Mouse (Mus musculus) hematopoietic stem cell, adult 5-6 weeks (primary cell): Measurements from ENCODE around the gene Pear1. TPM values are rescaled to one million over a fixed set of nuclear protein-coding genes. Genes with fewer than 3 reads are reported as not detected.
A peak's percentile ranks its signal among the peaks of the same experiment; 100 is the strongest.

Source experiments
- ATAC-seq, 2 experiments: fragments of 125-278 bp in 1 of 2; replicated peaks in 1 of 2; 2 replicates each; pipeline ENCODE4 v1.8.0; 2016 to 2017; ENCODE audit warnings: inconsistent platforms in 2 of 2, mild to moderate bottlenecking in 2 of 2, moderate number of reproducible peaks in 2 of 2, low read depth in 1 of 2, moderate TSS enrichment in 1 of 2; ENCODE audit not compliant: low FRiP score in 2 of 2, poor library complexity in 2 of 2, severe bottlenecking in 2 of 2, insufficient read depth in 1 of 2, low TSS enrichment in 1 of 2
- total RNA-seq: library from RNA; stranded (forward); fragments of 172-1452, 232-1000 nt; gene quantifications from 2 replicates; pipeline ENCODE4 v1.2.3, GENCODE M21; 2017

Gene Pear1
- total RNA-seq, 1 experiment from 2014 or later, result 17.9 TPM

- no peak for ATAC-seq
Observed at GRCm38 (mm10) chr3:87753829-87754228, 70.3 kb downstream of the Pear1 start.

- ATAC-seq, result no peak
Observed at GRCm38 (mm10) chr3:87752567-87752966, 71.5 kb downstream of the Pear1 start.

- no peak for ATAC-seq
Observed at GRCm38 (mm10) chr3:87749977-87750376, 74.1 kb downstream of the Pear1 start.

GRCm38 (mm10) chr3:87749036-87749435 is 75.1 kb downstream of the Pear1 start:
- ATAC-seq, result peak; percentile 61 to 72

GRCm38 (mm10) chr3:87748431-87748830 is 75.7 kb downstream of the Pear1 start, which contains the start of gene Lrrc71:
TSS of gene Lrrc71 (minus strand) at chr3:87748625.
- no peak for ATAC-seq

DNA sequence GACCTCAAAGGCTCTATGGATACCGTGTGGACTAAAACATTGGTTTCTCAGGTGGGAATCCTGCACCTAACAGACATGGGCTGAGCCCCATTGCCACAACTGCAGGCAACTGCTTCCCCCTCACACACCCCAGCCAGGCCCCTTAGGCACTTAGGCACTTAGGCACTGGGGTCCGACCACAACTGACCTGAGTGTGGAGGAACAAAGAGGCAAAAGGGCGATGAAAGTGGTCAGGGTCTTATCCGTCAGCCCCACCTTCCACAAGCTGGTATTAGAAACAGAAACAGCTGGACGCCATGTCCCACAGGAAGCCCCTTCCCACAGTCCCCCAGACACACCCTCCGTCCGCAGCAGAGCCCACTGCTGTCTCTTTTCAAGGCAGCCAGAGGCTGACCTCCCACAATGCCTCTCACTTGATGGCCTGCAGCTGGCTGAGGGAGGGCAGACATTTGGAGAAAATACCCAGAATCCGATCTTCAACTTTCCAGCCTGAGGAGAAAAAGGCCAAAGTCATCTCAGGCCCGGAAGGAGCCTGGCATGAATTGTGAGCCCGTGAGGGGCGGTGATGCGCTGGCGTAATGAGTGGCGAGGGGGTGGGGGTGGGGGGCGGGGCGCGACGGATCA is 79.0 kb downstream of the Pear1 start:
- no peak for ATAC-seq

- ATAC-seq, result no peak; a peak in 1 of 4 replicates
Observed at GRCm38 (mm10) chr3:87743927-87744326, 80.2 kb downstream of the Pear1 start.

DNA sequence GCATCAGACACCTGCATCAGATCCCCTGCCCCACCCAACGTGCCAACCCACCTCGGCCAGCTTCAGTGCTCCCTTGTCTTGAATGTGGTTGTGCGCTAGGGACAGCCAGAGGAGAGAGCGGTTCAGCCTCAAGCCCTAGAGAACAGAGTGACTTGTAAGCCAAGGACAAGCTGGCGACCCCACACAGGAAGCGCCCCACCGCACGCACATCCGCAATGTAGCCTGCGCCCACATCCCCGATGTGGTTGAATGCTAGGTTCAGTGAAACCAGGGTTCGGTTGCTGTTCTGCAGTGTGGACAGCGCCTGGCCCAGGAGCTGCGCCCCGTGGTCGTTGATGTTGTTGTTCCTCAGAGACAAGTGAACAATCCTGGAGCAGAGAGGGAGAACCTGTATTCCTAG is 81.4 kb downstream of the Pear1 start:
- ATAC-seq, result peak; percentile 50 to 77

DNA sequence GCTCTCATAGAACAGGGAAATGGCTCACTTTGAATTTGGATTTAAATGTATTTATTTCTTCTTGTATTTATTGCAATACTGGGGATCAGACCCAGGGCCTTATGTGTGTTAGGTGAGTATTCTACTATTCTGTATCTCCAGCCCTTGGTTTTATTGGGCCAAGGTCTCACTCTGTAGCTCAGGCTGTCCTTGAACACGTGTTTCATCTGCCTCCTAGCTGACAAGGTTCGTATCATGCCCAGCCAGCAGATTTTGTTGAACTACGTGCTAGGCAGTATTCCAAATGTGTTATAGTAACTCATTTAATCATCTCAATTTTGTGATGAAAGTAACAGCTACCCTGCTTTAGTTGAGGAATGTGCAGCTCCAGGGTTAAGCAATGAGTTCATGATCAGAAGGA is 82.1 kb downstream of the Pear1 start:
- no peak for ATAC-seq

DNA sequence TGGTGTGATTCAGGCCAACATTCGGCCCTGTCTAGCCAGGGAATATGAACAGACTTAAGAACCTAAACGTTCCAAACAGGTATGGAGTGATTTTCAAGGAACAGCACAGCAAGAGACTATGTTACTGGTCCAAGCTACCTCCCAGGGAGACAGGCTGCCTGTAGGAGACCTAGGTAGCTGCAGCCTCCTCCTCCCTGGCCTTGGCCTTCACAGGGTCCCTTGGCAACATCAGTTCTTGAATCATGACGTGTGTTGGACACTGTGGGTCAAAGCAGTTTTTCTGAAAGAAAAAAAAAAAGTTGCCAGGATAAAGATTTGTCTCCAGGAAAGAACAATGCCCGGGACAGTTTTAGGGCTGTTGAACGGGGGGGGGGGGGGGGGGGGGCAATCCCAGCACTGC is 85.2 kb downstream of the Pear1 start:
- ATAC-seq, result no peak

- no peak for ATAC-seq
Observed at GRCm38 (mm10) chr3:87735335-87735734, 88.8 kb downstream of the Pear1 start.

DNA sequence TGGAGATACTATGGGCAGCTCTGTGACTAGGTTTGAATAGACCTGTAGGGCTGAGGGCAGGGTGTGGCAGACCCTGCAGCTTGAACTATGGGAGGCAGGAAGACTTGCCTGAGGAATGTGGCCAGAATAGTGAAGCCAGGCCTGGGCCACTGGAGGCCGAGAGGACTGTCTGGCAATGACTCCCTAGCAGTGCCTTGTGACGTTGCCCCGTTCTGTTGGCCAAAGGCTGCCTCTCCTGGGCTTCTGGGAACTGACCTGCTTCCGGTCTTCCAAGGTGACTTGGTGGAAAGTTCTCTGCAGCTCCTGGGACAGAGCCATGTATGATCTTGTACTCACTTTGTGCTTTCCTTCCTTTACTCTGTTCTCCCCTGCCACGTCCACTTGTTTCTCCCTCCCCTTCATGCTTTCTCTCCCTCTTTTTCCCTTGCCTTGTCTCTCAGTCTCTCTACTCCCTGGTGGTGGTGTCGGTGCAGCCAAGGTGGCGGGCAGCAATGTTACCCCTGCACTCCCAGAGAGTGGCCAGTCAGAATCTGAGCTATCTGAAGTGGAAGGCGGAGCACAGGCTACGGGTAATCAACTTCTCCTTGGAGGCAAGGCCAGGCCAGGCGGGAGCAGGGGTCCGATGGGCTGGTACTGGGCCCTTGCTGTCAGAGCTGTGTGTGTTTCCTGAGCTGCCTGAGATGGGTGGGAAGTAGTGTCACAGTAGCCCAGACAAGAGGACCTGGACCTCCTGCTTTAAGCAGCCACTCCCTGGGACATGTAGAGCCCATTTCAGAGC is 89.9 kb downstream of the Pear1 start:
- ATAC-seq, result no peak

- ATAC-seq, result no peak
Observed at GRCm38 (mm10) chr3:87733098-87733497, 91.0 kb downstream of the Pear1 start.

DNA sequence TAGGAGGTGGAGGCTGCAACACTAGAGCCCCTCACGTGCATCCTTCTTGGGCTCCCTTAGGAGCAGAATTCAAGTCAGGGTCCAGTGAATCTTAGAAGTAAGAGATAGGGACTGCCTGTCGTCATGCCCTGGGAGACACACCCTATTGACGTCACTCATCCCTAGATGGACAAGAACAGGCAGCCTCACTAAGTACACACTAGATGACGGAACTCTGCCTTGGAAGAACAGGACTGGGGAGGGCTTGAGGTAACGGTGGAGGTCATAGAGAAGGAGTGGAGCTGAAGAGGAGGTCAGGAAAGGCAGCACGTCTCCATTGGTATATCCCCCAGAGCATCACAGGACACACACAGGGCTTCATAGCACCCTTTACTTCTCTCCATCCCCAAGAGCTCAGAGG is 95.4 kb downstream of the Pear1 start:
- ATAC-seq, result no peak

- no peak for ATAC-seq
Observed at GRCm38 (mm10) chr3:87726191-87726590, 97.9 kb downstream of the Pear1 start.

- ATAC-seq, result no peak
Observed at GRCm38 (mm10) chr3:87725396-87726160, 98.5 kb downstream of the Pear1 start.

DNA sequence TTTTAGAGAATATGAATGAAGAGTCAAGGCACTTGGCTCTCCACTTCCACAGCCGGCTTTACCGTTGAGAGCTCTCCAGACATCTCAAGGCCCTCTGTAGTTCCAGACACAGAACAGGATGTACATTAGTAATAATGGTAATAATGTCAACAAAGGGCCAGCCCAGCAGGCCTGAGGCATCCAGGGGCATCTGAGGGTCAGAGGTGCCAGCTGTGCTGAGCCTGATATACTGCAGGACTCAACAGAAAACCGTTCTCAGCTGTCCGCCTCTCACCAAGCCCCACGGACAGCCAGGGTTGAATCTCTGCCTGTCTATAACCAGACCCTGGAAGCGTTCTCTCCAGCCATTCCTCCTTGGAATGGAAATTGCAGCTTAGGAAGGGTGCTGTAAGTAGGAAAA is 99.5 kb downstream of the Pear1 start:
- ATAC-seq, result no peak

DNA sequence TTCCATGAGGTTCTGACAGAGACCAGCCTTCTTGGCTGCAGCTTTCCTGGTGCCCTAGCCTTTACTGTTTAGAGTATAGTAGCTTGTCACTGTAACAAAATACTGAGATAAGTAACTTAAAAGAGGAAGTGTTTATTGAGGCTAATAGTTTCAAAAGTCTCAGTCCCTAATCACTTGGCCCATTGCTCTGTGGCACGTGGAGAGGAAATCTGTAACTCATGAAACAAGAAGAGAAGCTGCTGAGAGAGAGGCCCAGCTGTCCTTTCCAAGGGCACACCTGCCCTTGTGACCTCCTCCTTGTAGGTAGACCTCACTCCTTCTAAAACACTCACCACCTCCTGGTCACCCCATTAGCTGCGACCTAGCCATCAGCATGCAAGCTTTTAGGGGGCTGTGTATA is 105.6 kb downstream of the Pear1 start:
- ATAC-seq, result no peak
